Mouse (Mus musculus): ENCODE data around the gene Dgkq. TPM values are rescaled to one million over a fixed set of nuclear protein-coding genes. Genes with fewer than 3 reads are reported as not detected.

Gene Dgkq
- polyA plus RNA-seq, 1 experiment, result 45.0 TPM

DNA sequence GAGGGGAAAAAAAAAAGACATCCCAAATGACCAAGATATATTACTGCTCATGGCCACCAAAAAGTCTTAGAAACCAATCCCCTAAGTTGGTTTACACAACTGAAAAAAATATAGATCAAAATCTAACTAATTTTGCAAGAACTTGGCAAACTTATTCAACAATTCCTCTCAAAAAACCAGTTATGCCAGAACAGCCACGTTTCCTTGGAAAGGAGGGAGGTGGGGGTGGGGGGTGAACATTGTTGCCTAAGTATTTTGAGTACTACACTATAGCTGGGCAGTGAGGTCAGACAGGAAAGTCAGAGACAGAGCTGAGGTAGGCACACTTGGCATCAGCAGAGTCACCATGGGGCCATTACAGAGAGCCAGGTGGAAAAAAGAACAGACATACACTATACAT lies 69.5 kb downstream of the Dgkq start:
- no peak overlapping the region for H3K4me3 ChIP-seq (ENCODE audit: control insufficient read depth, insufficient read depth, low read length)
- WGBS, result 95% methylated on average over 1 of the region's 1 CpGs
- H3K36me3 ChIP-seq (ENCODE audit: control insufficient read depth, insufficient read depth, low read length), result peaks cover 92% of the 10 kb centered on the region
- H3K27ac ChIP-seq (ENCODE audit: control insufficient read depth, insufficient read depth, low read length), result no peak overlapping the region
- no peaks in the 10 kb centered on the region for H3K4me1 ChIP-seq (replicated peaks; ENCODE audit: control insufficient read depth, insufficient read depth, low read length)
- no peaks in the 10 kb centered on the region for H3K27me3 ChIP-seq (ENCODE audit: control insufficient read depth, insufficient read depth, low read length)
- no peak for DNase-seq
- TF ChIP-seq CTCF (IDR thresholded peaks at IDR 0.05; ENCODE audit: borderline replicate concordance, control insufficient read depth, extremely low read depth, insufficient read depth, low read length, poor library complexity), result no peak
- no peak for TF ChIP-seq POLR2A (IDR thresholded peaks at IDR 0.05; ENCODE audit: control insufficient read depth, extremely low read depth, insufficient read depth, low read length, poor library complexity)

Other genes with a start within 250 kb of the Dgkq start
- 35.6 and 46.8 TPM in 2 replicates for gene Atp5k, start 235.2 kb downstream of the Dgkq start, polyA plus RNA-seq (2012; rRNA removed)
- gene Mfsd7a, start 220.8 kb downstream of the Dgkq start, polyA plus RNA-seq (2012; rRNA removed), result 2.4 and 3.8 TPM in 2 replicates
- 17.1 and 19.8 TPM in 2 replicates for gene Pcgf3, start 208.4 kb downstream of the Dgkq start, polyA plus RNA-seq (2012; rRNA removed)
- gene Cplx1, start 119.6 kb downstream of the Dgkq start, polyA plus RNA-seq (2012; rRNA removed), result 0.27 and 0.29 TPM in 2 replicates
- gene Gak, start 39.9 kb downstream of the Dgkq start, polyA plus RNA-seq (2012; rRNA removed), result 158 and 164 TPM in 2 replicates
- gene Tmem175, start 39.9 kb downstream of the Dgkq start, polyA plus RNA-seq (2012; rRNA removed), result 73.3 and 77.3 TPM in 2 replicates
- gene Idua, start 9.3 kb downstream of the Dgkq start, polyA plus RNA-seq (2012; rRNA removed), result 34.6 and 35.4 TPM in 2 replicates
- 0.44 and 0.87 TPM in 2 replicates for gene Slc26a1, start 5.9 kb upstream of the Dgkq start, polyA plus RNA-seq (2012; rRNA removed)
- gene Fgfrl1, start 22.7 kb upstream of the Dgkq start, polyA plus RNA-seq (2012; rRNA removed), result 22.2 and 26.0 TPM in 2 replicates
- 0.08 TPM in 1 of 2 replicates, not detected in the other for gene Rnf212, start 105.3 kb upstream of the Dgkq start, polyA plus RNA-seq (2012; rRNA removed)
- gene Tmed11, start 125.7 kb upstream of the Dgkq start, polyA plus RNA-seq (2012; rRNA removed), result not detected in 2 replicates
- not detected in 2 replicates for gene Vmn2r8, start 139.2 kb upstream of the Dgkq start, polyA plus RNA-seq (2012; rRNA removed)
- not detected in 2 replicates for gene Vmn2r9, start 182.9 kb upstream of the Dgkq start, polyA plus RNA-seq (2012; rRNA removed)

Measured in thymus, adult 2 months (tissue).